Mouse (Mus musculus) left cerebral cortex, adult 2 months (tissue): Measurements from ENCODE around the gene Mgat1. TPM values are rescaled to one million over a fixed set of nuclear protein-coding genes. Genes with fewer than 3 reads are reported as not detected.

Source experiments
- DNase-seq, 2 experiments: peaks; one replicate each; pipeline ENCODE4 v3.0.0; 2021 to 2022; ENCODE audit warnings: low spot score in 2 of 2, mixed read lengths in 1 of 2; ENCODE audit errors: extremely low spot score in 1 of 2
- H3K27ac ChIP-seq: fragments of 200-600 bp; 2 replicates; pipeline ENCODE4 v1.8.1; 2022
- H3K4me3 ChIP-seq: fragments of 200-600 bp; 2 replicates; pipeline ENCODE4 v1.8.1; 2022
- CTCF ChIP-seq: fragments of 200-600 bp; IDR thresholded peaks from 2 replicates; pipeline ENCODE4 v1.8.1; 2022; ENCODE audit warnings: antibody characterized with exemption, mild to moderate bottlenecking, moderate library complexity
- intact Hi-C: fragments of 180-260 bp; cut with DNase I; formaldehyde crosslinking; loops from one replicate; pipeline ENCODE4 v1.15.1; 2025
- total RNA-seq, 2 experiments: library from RNA; stranded (reverse); gene quantifications; 2 replicates each; pipeline ENCODE4 v1.2.3; 2021

Gene Mgat1
- total RNA-seq, 2 experiments from 2014 or later, result 64.4 to 77.0 TPM

- no peak for DNase-seq
- no peak for TF ChIP-seq CTCF
- no peak overlapping the region for H3K27ac ChIP-seq
- intact Hi-C loops, result no loop called here
- no peak overlapping the region for H3K4me3 ChIP-seq
These were observed 36.5 kb upstream of the Mgat1 start for GRCm38 (mm10) chr11:49207495-49207894.

- TF ChIP-seq CTCF, result no peak
- intact Hi-C loops, result no loop called here
- no peak for DNase-seq
- H3K4me3 ChIP-seq, result no peak overlapping the region
- H3K27ac ChIP-seq, result no peak overlapping the region
These were observed 31.4 kb upstream of the Mgat1 start for GRCm38 (mm10) chr11:49212577-49212976.

- no peak for DNase-seq
- TF ChIP-seq CTCF, result no peak
- intact Hi-C loops, result no loop called here
These were observed 30.5 kb upstream of the Mgat1 start for GRCm38 (mm10) chr11:49213505-49213904.

GRCm38 (mm10) chr11:49219271-49219670, 24.7 kb upstream of the Mgat1 start:
- no peak overlapping the region for H3K27ac ChIP-seq
- DNase-seq, result no peak
- TF ChIP-seq CTCF, result no peak
- intact Hi-C loops, result no loop called here
- H3K4me3 ChIP-seq, result no peak overlapping the region

More at GRCm38 (mm10) chr11:49213505-49213904, 30.5 kb upstream of the Mgat1 start:
- Histone ChIP-seq H3K27ac (no peak overlapping the region), H3K4me3 (no peak overlapping the region)

GRCm38 (mm10) chr11:49224455-49224854, 19.5 kb upstream of the Mgat1 start:
- intact Hi-C loops, result no loop called here
- H3K27ac ChIP-seq, result no peak overlapping the region
- no peak overlapping the region for H3K4me3 ChIP-seq
- TF ChIP-seq CTCF, result no peak
- DNase-seq, result no peak

GRCm38 (mm10) chr11:49232781-49233180, 11.2 kb upstream of the Mgat1 start:
- peak in 1 of 2 experiments; percentile 24 for DNase-seq
- no peak for TF ChIP-seq CTCF
- H3K27ac ChIP-seq, result no peak overlapping the region
- no peak overlapping the region for H3K4me3 ChIP-seq
- intact Hi-C loops, result no loop called here

GRCm38 (mm10) chr11:49235459-49236207, 8.4 kb upstream of the Mgat1 start:
- Histone ChIP-seq H3K4me3 (no peak overlapping the region), H3K27ac (no peak overlapping the region)
- intact Hi-C loops, result no loop called here
- no peak for TF ChIP-seq CTCF
- DNase-seq, result no peak

GRCm38 (mm10) chr11:49236891-49237290, 7.1 kb upstream of the Mgat1 start:
- intact Hi-C loops, result no loop called here
- Histone ChIP-seq H3K27ac (no peak overlapping the region), H3K4me3 (no peak overlapping the region)
- no peak for DNase-seq
- no peak for TF ChIP-seq CTCF

GRCm38 (mm10) chr11:49237532-49237931, 6.5 kb upstream of the Mgat1 start:
- intact Hi-C loops, result no loop called here
- TF ChIP-seq CTCF, result no peak
- Histone ChIP-seq H3K4me3 (no peak overlapping the region), H3K27ac (no peak overlapping the region)
- DNase-seq, result no peak

- intact Hi-C loops, result no loop called here
- TF ChIP-seq CTCF, result no peak
- H3K4me3 ChIP-seq, result no peak overlapping the region
- no peak for DNase-seq
- no peak overlapping the region for H3K27ac ChIP-seq
These were observed 3.7 kb upstream of the Mgat1 start for GRCm38 (mm10) chr11:49240310-49240709.

- no peak for TF ChIP-seq CTCF
- Histone ChIP-seq H3K27ac (no peak overlapping the region), H3K4me3 (no peak overlapping the region)
- intact Hi-C loops, result no loop called here
- no peak for DNase-seq
These were observed 3.1 kb upstream of the Mgat1 start for GRCm38 (mm10) chr11:49240874-49241273.

- intact Hi-C loops, result no loop called here
- no peak for DNase-seq
- no peak overlapping the region for H3K27ac ChIP-seq
- H3K4me3 ChIP-seq, result no peak overlapping the region
- no peak for TF ChIP-seq CTCF
These were observed 2.5 kb upstream of the Mgat1 start for GRCm38 (mm10) chr11:49241471-49241870.
